Mouse (Mus musculus) midbrain, embryonic 16.5 days (tissue): ENCODE data around the gene Dhx58. TPM values are rescaled to one million over a fixed set of nuclear protein-coding genes. Genes with fewer than 3 reads are reported as not detected.
A peak's percentile ranks its signal among the peaks of the same experiment; 100 is the strongest.

Experiments used
- ATAC-seq: fragments of 200-750 bp; cut with Nextera tagmentation; 2 replicates; pipeline ENCODE4 v1.8.0; 2017; ENCODE audit warnings: moderate TSS enrichment
- H3K27ac ChIP-seq: fragments of 300-500 bp; sonication (generic); 2 replicates; pipeline ENCODE4 v1.5.1; 2014; ENCODE audit warnings: mild to moderate bottlenecking, low read length, mixed read lengths
- H3K27me3 ChIP-seq: fragments of 300-500 bp; sonication (generic); 2 replicates; pipeline ENCODE4 v1.6.1; 2014; ENCODE audit warnings: low read depth, low read length, mixed read lengths; ENCODE audit not compliant: control insufficient read depth, insufficient read depth
- H3K36me3 ChIP-seq: fragments of 300-500 bp; sonication (generic); 2 replicates; pipeline ENCODE4 v1.6.1; 2014; ENCODE audit warnings: mild to moderate bottlenecking, low read length, moderate library complexity, mixed read lengths; ENCODE audit not compliant: control insufficient read depth, insufficient read depth
- H3K4me1 ChIP-seq: fragments of 300-500 bp; sonication (generic); 2 replicates; pipeline ENCODE4 v1.6.1; 2014; ENCODE audit warnings: mild to moderate bottlenecking, low read length, mixed read lengths; ENCODE audit not compliant: control insufficient read depth, insufficient read depth
- H3K4me2 ChIP-seq: fragments of 300-500 bp; sonication (generic); 2 replicates; pipeline ENCODE4 v1.6.1; 2014; ENCODE audit warnings: mild to moderate bottlenecking, low read length, mixed read lengths
- H3K4me3 ChIP-seq: fragments of 300-500 bp; sonication (generic); 2 replicates; pipeline ENCODE4 v1.5.1; 2014; ENCODE audit warnings: low read depth, mild to moderate bottlenecking, low read length, moderate library complexity, mixed read lengths
- H3K9ac ChIP-seq: fragments of 300-500 bp; sonication (generic); 2 replicates; pipeline ENCODE4 v1.6.1; 2014; ENCODE audit warnings: low read depth, low read length, mixed read lengths
- H3K9me3 ChIP-seq: fragments of 300-500 bp; sonication (generic); replicated peaks from 2 replicates; pipeline ENCODE4 v1.6.1; 2014; ENCODE audit warnings: mild to moderate bottlenecking, low read length, mixed read lengths; ENCODE audit not compliant: control insufficient read depth, poor library complexity, severe bottlenecking
- WGBS: fragments of 180-500 bp; shearing (Covaris S2); extraction: QIAGEN DNeasy Blood & Tissue Kit; methylation state at CpG from one replicate; pipeline ENCODE4 v1.1.7; 2014; 5-methylcytosine and 5-hydroxymethylcytosine counted together
- polyA plus RNA-seq: library from polyadenylated mRNA; unstranded; fragments of >200 nt; fragmentation: Nextera tagmentation; extraction: Ambion mirVana; gene quantifications from 2 replicates; pipeline ENCODE4 v1.2.1, GENCODE M21; 2015

Dhx58 gene
- polyA plus RNA-seq = 2.8 and 2.9 TPM in 2 replicates

DNA sequence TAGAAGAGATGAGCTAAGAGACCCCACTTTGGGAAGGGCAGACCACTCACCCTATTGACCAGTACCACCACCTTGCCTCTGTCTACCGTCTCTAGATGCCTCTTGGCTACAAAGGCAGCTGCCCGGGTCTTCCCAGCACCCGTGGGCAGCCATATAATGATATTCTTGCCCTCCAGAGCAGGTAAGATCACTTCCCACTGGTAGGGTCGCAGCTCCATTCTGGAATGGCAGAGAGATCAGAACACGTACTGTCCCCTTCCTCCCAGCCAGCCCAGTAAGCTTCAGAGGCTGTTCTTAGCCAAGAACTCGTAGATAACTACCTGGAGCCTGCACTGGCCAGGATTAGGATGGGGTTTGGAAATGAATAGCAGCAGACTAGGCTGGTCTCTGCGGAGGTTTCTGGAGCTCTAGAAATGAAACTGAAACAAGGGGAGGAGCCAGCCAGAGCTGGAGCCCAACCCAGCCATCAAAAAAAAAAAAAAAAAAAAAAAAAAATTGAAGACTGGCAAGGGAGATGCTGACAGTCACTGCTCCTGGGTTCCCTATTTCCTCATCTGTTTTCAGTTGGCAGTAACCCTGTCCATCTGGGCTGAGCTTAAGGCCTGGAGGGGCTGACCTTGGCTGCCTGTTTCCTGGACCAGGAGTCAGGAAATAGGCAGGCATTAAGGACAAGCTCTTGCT is at the start of gene Dhx58:
Gene Dhx58, minus strand, starts transcription at position 421 of the 681 bp plus-strand sequence.
- Histone ChIP-seq H3K27ac (no peak within 1 kb of the TSS), H3K36me3 (peaks cover 22% of the 10 kb centered on the region), H3K4me2 (no peak within 1 kb of the TSS), H3K9ac (no peak within 1 kb of the TSS), H3K4me3 (no peak within 1 kb of the TSS), H3K4me1 (no peaks in the 10 kb centered on the region; the same call in 1 of the 2 replicates), H3K9me3 (no peaks in the 10 kb centered on the region), H3K27me3 (no peaks in the 10 kb centered on the region; the same call in 1 of the 2 replicates)
- no peak for ATAC-seq
- WGBS = 74% methylated on average over 7 of the region's 7 CpGs

DNA sequence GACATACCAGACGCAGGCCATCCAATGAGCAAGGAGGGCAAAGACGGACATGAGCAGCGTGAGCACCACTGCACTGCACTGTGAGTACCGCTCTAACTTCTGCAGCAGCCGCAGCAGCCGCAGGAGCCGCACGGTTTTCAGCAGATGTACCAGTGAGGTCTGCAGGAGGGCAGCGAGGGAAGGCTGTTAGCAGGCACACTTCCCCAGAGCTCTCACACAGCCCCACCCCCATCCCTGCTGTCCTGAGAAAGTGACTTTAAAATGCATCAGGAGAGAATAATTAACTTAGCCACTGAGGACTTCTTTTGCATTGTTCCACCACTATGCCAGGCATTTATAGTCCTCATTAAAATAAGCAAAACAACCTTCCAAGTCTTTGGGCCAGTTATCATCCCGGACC is 48.2 kb upstream of the Dhx58 start:
- Histone ChIP-seq H3K27ac (no peak overlapping the region), H3K36me3 (peaks cover 21% of the 10 kb centered on the region), H3K9me3 (no peaks in the 10 kb centered on the region), H3K4me2 (no peak overlapping the region), H3K9ac (no peak overlapping the region), H3K4me3 (no peak overlapping the region), H3K27me3 (no peaks in the 10 kb centered on the region), H3K4me1 (no peaks in the 10 kb centered on the region)
- no peak for ATAC-seq
- WGBS = 51% methylated on average over 10 of the region's 10 CpGs

DNA sequence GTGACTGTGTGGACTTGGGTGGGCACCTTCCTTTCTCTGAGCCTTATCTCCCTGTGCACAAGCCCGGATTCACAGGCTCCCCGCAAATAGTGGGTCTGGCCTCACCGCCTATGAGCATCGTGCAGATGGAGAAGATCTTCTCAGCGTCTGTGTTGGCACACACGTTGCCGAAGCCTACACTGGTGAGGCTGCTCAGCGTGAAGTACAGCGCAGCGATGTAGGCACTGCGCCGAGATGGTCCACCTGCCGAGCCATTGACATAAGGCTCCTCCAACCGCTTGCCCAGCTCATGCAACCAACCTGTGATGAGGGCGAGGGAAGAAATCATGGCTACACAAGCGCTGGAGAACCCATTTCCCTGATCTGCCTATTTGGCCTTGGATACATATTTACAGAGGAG is 46.1 kb upstream of the Dhx58 start:
- Histone ChIP-seq H3K36me3 (peaks cover 16% of the 10 kb centered on the region), H3K27me3 (no peaks in the 10 kb centered on the region), H3K4me2 (no peak overlapping the region), H3K9ac (no peak overlapping the region), H3K4me3 (no peak overlapping the region), H3K27ac (no peak overlapping the region), H3K9me3 (no peaks in the 10 kb centered on the region), H3K4me1 (no peaks in the 10 kb centered on the region)
- no peak for ATAC-seq
- 92% methylated on average over 16 of the region's 16 CpGs for WGBS

DNA sequence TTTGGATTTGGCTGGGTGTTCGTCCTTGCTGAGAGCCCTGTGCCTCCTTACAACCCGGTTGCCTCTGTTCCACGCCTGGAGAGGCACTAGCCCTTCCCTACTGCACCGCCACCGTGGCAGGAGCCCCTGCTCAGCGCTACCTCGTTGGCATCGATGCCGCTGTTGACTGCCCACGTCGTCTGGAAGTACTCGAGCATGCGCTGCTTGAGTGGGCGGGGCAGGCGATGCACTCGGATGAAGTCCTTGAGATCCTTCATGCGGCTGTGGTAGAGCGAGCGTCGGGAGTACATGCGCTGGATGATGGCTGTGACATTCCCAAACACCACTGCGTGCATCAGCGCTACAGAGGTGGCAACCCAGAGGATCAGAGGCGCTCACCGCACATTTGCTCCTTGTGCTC is 45.4 kb upstream of the Dhx58 start:
- Histone ChIP-seq H3K9me3 (no peaks in the 10 kb centered on the region), H3K4me1 (no peaks in the 10 kb centered on the region), H3K9ac (no peak overlapping the region), H3K4me2 (no peak overlapping the region), H3K4me3 (no peak overlapping the region), H3K27me3 (no peaks in the 10 kb centered on the region), H3K36me3 (peaks cover 16% of the 10 kb centered on the region), H3K27ac (no peak overlapping the region)
- 49% methylated on average over 25 of the region's 25 CpGs for WGBS
- ATAC-seq = no peak

DNA sequence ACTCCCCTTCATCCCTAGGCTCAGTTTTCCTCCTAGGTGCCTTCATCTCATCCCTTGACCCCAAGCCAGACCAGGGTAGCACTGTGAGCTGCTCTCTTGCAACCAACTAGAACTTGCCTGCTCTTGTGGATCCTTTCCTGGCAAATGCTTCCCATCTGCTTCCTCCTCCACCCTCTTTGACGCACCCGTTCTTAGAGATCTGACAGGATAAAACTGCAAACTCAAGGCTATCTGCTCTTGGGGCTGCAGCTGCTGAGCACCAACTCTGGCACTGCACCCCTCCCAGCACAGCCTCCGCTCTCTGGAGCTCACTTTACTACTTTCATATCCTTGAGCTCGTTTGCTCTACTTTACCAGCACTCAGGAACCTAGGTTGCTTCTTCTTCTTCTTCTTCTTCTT is 44.5 kb upstream of the Dhx58 start:
- Histone ChIP-seq H3K27me3 (no peaks in the 10 kb centered on the region), H3K4me2 (no peak overlapping the region), H3K27ac (no peak overlapping the region), H3K9me3 (no peaks in the 10 kb centered on the region), H3K4me3 (no peak overlapping the region), H3K4me1 (no peaks in the 10 kb centered on the region), H3K36me3 (peaks cover 16% of the 10 kb centered on the region), H3K9ac (no peak overlapping the region)
- WGBS = 79% methylated on average over 4 of the region's 4 CpGs
- ATAC-seq = no peak

DNA sequence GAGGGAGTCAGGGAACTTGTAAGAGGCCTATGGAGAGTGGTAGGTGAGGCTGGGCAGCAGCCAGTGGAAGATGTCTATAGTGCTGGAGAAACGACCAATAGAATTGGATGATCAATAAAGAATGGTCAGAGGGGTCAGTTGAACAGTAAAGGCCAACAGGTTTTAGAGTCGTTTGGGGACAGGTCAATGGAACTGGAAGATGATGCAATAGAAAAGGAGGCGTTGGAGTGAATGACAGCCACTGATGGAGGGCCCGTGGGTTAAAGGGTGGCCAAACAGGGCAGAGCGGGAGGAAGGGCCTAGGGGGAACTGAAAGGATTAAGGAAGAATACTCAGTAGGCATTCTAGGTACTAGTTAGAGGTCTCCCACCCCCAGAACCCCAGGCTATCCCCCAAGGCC is 43.0 kb upstream of the Dhx58 start:
- H3K36me3 ChIP-seq = peaks cover 15% of the 10 kb centered on the region
- no peak overlapping the region for H3K27ac ChIP-seq
- no peak overlapping the region for H3K9ac ChIP-seq
- 77% methylated on average over 5 of the region's 5 CpGs for WGBS
- no peak overlapping the region for H3K4me2 ChIP-seq
- no peaks in the 10 kb centered on the region for H3K4me1 ChIP-seq
- no peaks in the 10 kb centered on the region for H3K27me3 ChIP-seq
- H3K9me3 ChIP-seq = no peaks in the 10 kb centered on the region
- no peak for ATAC-seq
- no peak overlapping the region for H3K4me3 ChIP-seq

DNA sequence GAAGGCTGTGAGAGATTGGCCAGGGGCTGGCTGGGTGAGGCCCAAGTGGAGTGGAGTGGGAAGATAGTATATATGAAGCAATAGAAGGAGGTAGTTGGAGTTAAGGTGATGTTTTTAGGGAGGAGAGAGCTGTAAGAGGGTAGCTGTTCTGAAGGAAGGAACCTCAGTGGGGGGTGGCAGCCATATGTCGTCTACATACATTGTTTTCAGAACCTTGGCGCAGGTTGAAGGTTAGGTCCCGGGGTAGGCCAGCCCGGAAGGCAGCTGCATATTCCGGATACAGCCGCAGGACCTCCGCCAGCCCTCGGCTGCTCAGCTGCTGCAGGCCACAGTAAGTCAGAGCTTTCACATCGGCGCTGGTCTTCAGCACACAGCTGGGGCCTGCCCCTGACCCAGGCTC is 42.5 kb upstream of the Dhx58 start:
- WGBS = 85% methylated on average over 10 of the region's 10 CpGs
- ATAC-seq = no peak

DNA sequence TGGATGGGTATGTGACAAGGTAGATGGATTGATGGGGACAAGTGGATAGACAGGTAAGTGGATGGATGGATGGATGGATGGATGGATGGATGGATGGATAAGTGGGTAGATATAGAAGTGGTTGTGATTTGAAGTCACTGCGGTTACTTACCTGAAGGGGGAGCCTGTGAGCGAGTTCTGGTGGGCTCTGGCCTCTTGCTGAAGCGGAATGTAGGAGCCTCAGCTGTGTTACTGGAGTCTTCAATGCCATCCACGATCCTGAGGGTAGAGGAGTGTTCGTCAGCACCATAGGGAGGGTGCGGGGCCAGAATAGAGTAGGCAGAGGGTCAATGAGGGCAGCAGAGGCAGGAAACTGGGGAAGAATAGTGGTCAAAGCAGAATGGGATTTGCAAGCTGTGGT is 41.0 kb upstream of the Dhx58 start:
- no peak overlapping the region for H3K9ac ChIP-seq
- H3K27ac ChIP-seq = no peak overlapping the region
- no peaks in the 10 kb centered on the region for H3K9me3 ChIP-seq
- no peaks in the 10 kb centered on the region for H3K4me1 ChIP-seq
- no peak overlapping the region for H3K4me3 ChIP-seq
- no peaks in the 10 kb centered on the region for H3K27me3 ChIP-seq
- peaks cover 13% of the 10 kb centered on the region; the same call in 1 of the 2 replicates for H3K36me3 ChIP-seq
- H3K4me2 ChIP-seq = no peak overlapping the region
- WGBS = 15% methylated on average over 6 of the region's 6 CpGs
- ATAC-seq = 0 out of 2 replicates have a peak, but pooled peaks have one; percentile 52

More for the DNA sequence above, 42.5 kb upstream of the Dhx58 start:
- no peak overlapping the region for H3K9ac ChIP-seq
- H3K4me3 ChIP-seq = no peak overlapping the region
- H3K4me2 ChIP-seq = no peak overlapping the region
- H3K9me3 ChIP-seq = no peaks in the 10 kb centered on the region
- no peaks in the 10 kb centered on the region for H3K4me1 ChIP-seq
- no peaks in the 10 kb centered on the region for H3K27me3 ChIP-seq
- H3K27ac ChIP-seq = no peak overlapping the region
- H3K36me3 ChIP-seq = peaks cover 11% of the 10 kb centered on the region

DNA sequence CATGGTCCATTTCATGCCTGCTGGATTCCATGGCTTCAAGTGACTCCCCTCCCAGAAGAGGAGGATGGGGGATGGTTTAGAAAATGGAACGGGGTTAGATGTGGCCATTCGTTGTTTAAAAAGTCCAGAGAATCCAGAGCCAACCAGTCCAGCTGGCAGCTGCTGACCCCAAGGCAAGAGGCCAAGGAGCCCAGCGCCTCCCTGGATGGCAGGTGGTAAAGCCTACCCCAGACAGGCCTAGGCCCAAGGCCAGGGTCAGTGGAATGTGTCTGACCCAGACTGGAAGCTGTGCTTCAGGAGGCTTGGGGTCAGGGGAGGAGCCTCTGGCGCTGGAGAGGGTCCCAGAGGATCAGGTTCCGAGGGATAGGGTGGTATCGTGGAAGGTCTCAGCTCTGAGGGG is 37.3 kb upstream of the Dhx58 start:
- 72% methylated on average over 6 of the region's 6 CpGs for WGBS
- Histone ChIP-seq H3K4me1 (peaks cover 10% of the 10 kb centered on the region), H3K27ac (no peak overlapping the region), H3K4me2 (no peak overlapping the region), H3K9me3 (no peaks in the 10 kb centered on the region), H3K9ac (no peak overlapping the region), H3K36me3 (peaks cover 9% of the 10 kb centered on the region; the same call in 1 of the 2 replicates), H3K4me3 (no peak overlapping the region), H3K27me3 (no peaks in the 10 kb centered on the region)
- no peak for ATAC-seq
